Mouse (Mus musculus): ENCODE data around the gene Hist1h2ab. TPM values are rescaled to one million over a fixed set of nuclear protein-coding genes. Genes with fewer than 3 reads are reported as not detected.
"Not testable (repeated sequence)": the region's sequence is repeated elsewhere in the genome, so short reads cannot be mapped to it uniquely, and the experiment has no call there.

Gene Hist1h2ab
- total and polyA plus RNA-seq, 3 experiments = 8.0 to 2,219 TPM; not detected in 1

GRCm38 (mm10) chr13:23760972-23761864 lies 10.3 kb downstream of the Hist1h2ab start, which contains the start of gene Hist1h4a:
Gene Hist1h4a, minus strand, starts transcription at chr13:23761230.
- Histone ChIP-seq H3K36me3 (ENCODE audit: control insufficient read depth in 1 of 2, insufficient read depth in 2 of 2, low read length in 2 of 2) (peaks cover 0 to 37% of the 10 kb centered on the region in 2 experiments; a peak in 2 of 4 replicates), H3K79me2 (ENCODE audit: control insufficient read depth, insufficient read depth, low read length, poor library complexity) (no peaks in the 10 kb centered on the region; the same call in 1 of the 2 replicates), H3K27me3 (ENCODE audit: control insufficient read depth in 1 of 2, insufficient read depth in 2 of 2, low read length in 2 of 2) (no peaks in the 10 kb centered on the region), H3K4me3 (ENCODE audit: control insufficient read depth in 1 of 2, insufficient read depth in 1 of 2, low read depth in 2 of 2, low read length in 2 of 2) (peak within 1 kb of the TSS; percentile 1 to 27; a peak in 3 of 4 replicates), H3K4me1 (ENCODE audit: control insufficient read depth in 1 of 2, insufficient read depth in 2 of 2, low read length in 2 of 2) (peaks cover 0 to 13% of the 10 kb centered on the region in 2 experiments; a peak in 1 of 4 replicates), H3K9ac (ENCODE audit: control insufficient read depth, low read depth, low read length, poor library complexity, severe bottlenecking) (peak within 1 kb of the TSS; percentile 81), H3K9me3 (replicated peaks; ENCODE audit: insufficient read depth, low read length) (no peaks in the 10 kb centered on the region), H3K27ac (ENCODE audit: control insufficient read depth, low read depth, low read length) (peak within 1 kb of the TSS; percentile 97)
- TF ChIP-seq ZNF384 (IDR thresholded peaks at IDR 0.05; ENCODE audit: low read depth, low read length) (no peak), UBTF (IDR thresholded peaks at IDR 0.05; ENCODE audit: borderline replicate concordance, insufficient read depth, low read depth, low read length) (peak; percentile 92; the same call in 1 of the 2 replicates), POLR2AphosphoS5 (IDR thresholded peaks at IDR 0.05; ENCODE audit: borderline replicate concordance, low read depth, low read length) (peak; percentile 98; the same call in 1 of the 2 replicates), POLR2A (IDR thresholded peaks at IDR 0.05; ENCODE audit: control insufficient read depth in 1 of 2, insufficient read depth in 1 of 2, low read depth in 1 of 2, low read length in 2 of 2, poor library complexity in 1 of 2) (peak; percentile 71 to 97; a peak in 3 of 4 replicates), TBP (IDR thresholded peaks at IDR 0.05; ENCODE audit: low read depth, low read length) (peak; percentile 99)
- peak; percentile 98 for DNase-seq (ENCODE audit: low read depth, low spot score)

GRCm38 (mm10) chr13:23761871-23762821 lies 11.2 kb downstream of the Hist1h2ab start, which contains the start of gene Hist1h3a:
Gene Hist1h3a, minus strand, starts transcription at chr13:23762386.
- not testable (repeated sequence) for H3K9me3 ChIP-seq (replicated peaks; ENCODE audit: insufficient read depth, low read length); H3K79me2 ChIP-seq (ENCODE audit: control insufficient read depth, insufficient read depth, low read length, poor library complexity); H3K27me3 ChIP-seq (ENCODE audit: control insufficient read depth in 1 of 2, insufficient read depth in 2 of 2, low read length in 2 of 2)
- DNase-seq (ENCODE audit: low read depth, low spot score) = peak; percentile 95
- peaks cover 0 to 36% of the 10 kb centered on the region in 2 experiments; a peak in 2 of 4 replicates for H3K36me3 ChIP-seq (ENCODE audit: control insufficient read depth in 1 of 2, insufficient read depth in 2 of 2, low read length in 2 of 2)
- peak; percentile 99 for TF ChIP-seq TBP (IDR thresholded peaks at IDR 0.05; ENCODE audit: low read depth, low read length)
- TF ChIP-seq UBTF (IDR thresholded peaks at IDR 0.05; ENCODE audit: borderline replicate concordance, insufficient read depth, low read depth, low read length) = 0 out of 2 replicates have a peak, but pooled peaks have one; percentile 48
- TF ChIP-seq POLR2AphosphoS5 (IDR thresholded peaks at IDR 0.05; ENCODE audit: borderline replicate concordance, low read depth, low read length) = peak; percentile 96; the same call in 1 of the 2 replicates
- TF ChIP-seq TAL1 (IDR thresholded peaks at IDR 0.05; ENCODE audit: low read length) = peak; percentile 57
- peak; percentile 98 for TF ChIP-seq POLR2A (IDR thresholded peaks at IDR 0.05; ENCODE audit: control insufficient read depth in 1 of 2, insufficient read depth in 1 of 2, low read depth in 1 of 2, low read length in 2 of 2, poor library complexity in 1 of 2)
- H3K4me1 ChIP-seq (ENCODE audit: control insufficient read depth in 1 of 2, insufficient read depth in 2 of 2, low read length in 2 of 2) = peaks cover 0 to 13% of the 10 kb centered on the region in 2 experiments; a peak in 1 of 4 replicates
- peak within 1 kb of the TSS; percentile 72 for H3K9ac ChIP-seq (ENCODE audit: control insufficient read depth, low read depth, low read length, poor library complexity, severe bottlenecking)
- peak within 1 kb of the TSS; percentile 98 for H3K27ac ChIP-seq (ENCODE audit: control insufficient read depth, low read depth, low read length)
- H3K4me3 ChIP-seq (ENCODE audit: control insufficient read depth in 1 of 2, insufficient read depth in 1 of 2, low read depth in 2 of 2, low read length in 2 of 2) = peak within 1 kb of the TSS; percentile 4 to 33

DNA sequence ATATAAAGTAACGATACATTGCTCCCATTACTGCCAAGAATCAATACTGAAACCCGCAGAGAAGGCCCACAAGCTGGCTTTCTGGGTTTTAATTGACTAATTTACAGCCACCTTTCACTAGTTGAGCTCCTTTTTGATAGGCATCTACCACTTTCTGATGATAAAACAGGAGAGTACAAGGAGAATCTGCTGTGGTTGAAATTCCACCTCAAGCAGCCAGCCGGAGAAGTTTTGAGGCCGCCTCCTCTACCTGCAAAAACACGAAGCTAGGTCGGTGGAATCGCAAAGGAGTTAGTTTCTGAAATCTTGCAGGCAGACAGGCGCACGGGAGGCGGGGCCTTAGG lies 12.3 kb downstream of the Hist1h2ab start:
- H3K4me1 ChIP-seq (ENCODE audit: control insufficient read depth in 1 of 2, insufficient read depth in 2 of 2, low read length in 2 of 2) = peaks cover 2 to 13% of the 10 kb centered on the region in 2 experiments; a peak in 3 of 4 replicates
- TF ChIP-seq MYC (IDR thresholded peaks at IDR 0.05; ENCODE audit: low read depth, low read length) (no peak), MXI1 (IDR thresholded peaks at IDR 0.05; ENCODE audit: low read depth, low read length) (no peak), E2F4 (IDR thresholded peaks at IDR 0.05; ENCODE audit: borderline replicate concordance, low read depth, low read length) (no peak), RAD21 (IDR thresholded peaks at IDR 0.05; ENCODE audit: low read depth, low read length) (no peak), CTCF (IDR thresholded peaks at IDR 0.05 in 2 of 3, conservative IDR thresholded peaks at IDR 0.05 in 1 of 3; ENCODE audit: control insufficient read depth in 1 of 3, insufficient read depth in 1 of 3, low read depth in 2 of 3, low read length in 3 of 3, poor library complexity in 1 of 3, severe bottlenecking in 1 of 3) (no peak), GABPA (IDR thresholded peaks at IDR 0.05; ENCODE audit: low read depth, low read length) (no peak), MEF2A (IDR thresholded peaks at IDR 0.05; ENCODE audit: extremely low read depth, insufficient replicate concordance, low read depth, low read length, poor library complexity, severe bottlenecking) (no peak), RCOR1 (IDR thresholded peaks at IDR 0.05; ENCODE audit: low read depth, low read length) (no peak), USF1 (IDR thresholded peaks at IDR 0.05; ENCODE audit: low read depth, low read length) (no peak), ELF1 (IDR thresholded peaks at IDR 0.05; ENCODE audit: low read depth, low read length) (no peak), ZMIZ1 (IDR thresholded peaks at IDR 0.05; ENCODE audit: low read depth, low read length) (no peak), HCFC1 (IDR thresholded peaks at IDR 0.05; ENCODE audit: low read depth, low read length) (no peak)

More for the DNA sequence above, 12.3 kb downstream of the Hist1h2ab start:
- no peaks in the 10 kb centered on the region; the same call in 1 of the 2 replicates for H3K79me2 ChIP-seq (ENCODE audit: control insufficient read depth, insufficient read depth, low read length, poor library complexity)
- peaks cover 0 to 35% of the 10 kb centered on the region in 2 experiments; a peak in 2 of 4 replicates for H3K36me3 ChIP-seq (ENCODE audit: control insufficient read depth in 1 of 2, insufficient read depth in 2 of 2, low read length in 2 of 2)
- no peaks in the 10 kb centered on the region for H3K27me3 ChIP-seq (ENCODE audit: control insufficient read depth in 1 of 2, insufficient read depth in 2 of 2, low read length in 2 of 2)
- H3K27ac ChIP-seq (ENCODE audit: control insufficient read depth, low read depth, low read length) = peak overlapping the region; percentile 98
- H3K4me3 ChIP-seq (ENCODE audit: control insufficient read depth in 1 of 2, insufficient read depth in 1 of 2, low read depth in 2 of 2, low read length in 2 of 2) = peak overlapping the region; percentile 4 to 33
- H3K9me3 ChIP-seq (replicated peaks; ENCODE audit: insufficient read depth, low read length) = no peaks in the 10 kb centered on the region
- no peak for DNase-seq (ENCODE audit: low read depth, low spot score)
- peak overlapping the region; percentile 72 for H3K9ac ChIP-seq (ENCODE audit: control insufficient read depth, low read depth, low read length, poor library complexity, severe bottlenecking)

Data from MEL (cell line).